Mouse (Mus musculus): ENCODE results near the gene Gm38394. TPM values are rescaled to one million over a fixed set of nuclear protein-coding genes. Genes with fewer than 3 reads are reported as not detected.
A peak's percentile ranks its signal among the peaks of the same experiment; 100 is the strongest.
"Not testable (repeated sequence)": the region's sequence is repeated elsewhere in the genome, so short reads cannot be mapped to it uniquely, and the experiment has no call there.

The Gm38394 gene
- polyA plus RNA-seq, 1 experiment from 2014 or later = 7.2 TPM

DNA sequence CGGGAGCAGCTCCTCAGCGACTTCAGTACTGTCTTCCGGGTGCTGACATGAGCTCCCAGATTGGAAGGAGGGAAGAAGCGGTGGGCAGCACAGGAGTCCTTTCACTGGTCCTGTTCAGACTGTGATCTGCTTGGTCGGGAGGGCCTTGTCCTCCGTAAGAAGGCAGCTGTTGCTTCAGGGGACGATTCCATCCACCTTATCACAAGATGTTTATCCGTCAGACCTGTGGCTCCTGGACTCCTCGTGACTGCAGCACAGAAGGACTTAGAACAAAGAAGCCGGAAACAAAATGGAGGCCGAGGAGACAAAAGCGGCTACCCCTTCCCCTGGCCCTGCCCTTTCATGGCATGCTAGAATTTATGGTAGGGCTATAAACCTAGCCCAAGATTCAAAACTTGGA lies 9.1 kb upstream of the Gm38394 start:
- Histone ChIP-seq H3K36me3 (ENCODE audit: control insufficient read depth, insufficient read depth, low read length) (no peaks in the 10 kb centered on the region), H3K9ac (ENCODE audit: low read length) (no peak overlapping the region), H3K27me3 (ENCODE audit: control insufficient read depth, insufficient read depth, low read length) (no peaks in the 10 kb centered on the region), H3K4me2 (ENCODE audit: low read depth, low read length, severe bottlenecking) (no peak overlapping the region), H3K4me1 (replicated peaks; ENCODE audit: control insufficient read depth, insufficient read depth, low read length) (no peaks in the 10 kb centered on the region), H3K27ac (ENCODE audit: low read depth, low read length) (no peak overlapping the region), H3K9me3 (ENCODE audit: control insufficient read depth, low read length) (no peaks in the 10 kb centered on the region), H3K4me3 (ENCODE audit: low read depth, low read length) (no peak overlapping the region)
- WGBS = 87% methylated on average over 12 of the region's 12 CpGs
- no peak for DNase-seq (ENCODE audit: low spot score)
- ATAC-seq (replicated peaks; ENCODE audit: low FRiP score) = no peak

GRCm38 (mm10) chr1:133668618-133669017 lies 7.5 kb upstream of the Gm38394 start:
- Histone ChIP-seq H3K27me3 (ENCODE audit: control insufficient read depth, insufficient read depth, low read length) (no peaks in the 10 kb centered on the region), H3K36me3 (ENCODE audit: control insufficient read depth, insufficient read depth, low read length) (no peaks in the 10 kb centered on the region), H3K4me1 (replicated peaks; ENCODE audit: control insufficient read depth, insufficient read depth, low read length) (no peaks in the 10 kb centered on the region), H3K4me3 (ENCODE audit: low read depth, low read length) (no peak overlapping the region), H3K4me2 (ENCODE audit: low read depth, low read length, severe bottlenecking) (no peak overlapping the region), H3K27ac (ENCODE audit: low read depth, low read length) (no peak overlapping the region), H3K9ac (ENCODE audit: low read length) (no peak overlapping the region), H3K9me3 (ENCODE audit: control insufficient read depth, low read length) (no peaks in the 10 kb centered on the region)
- DNase-seq (ENCODE audit: low spot score) = no peak
- WGBS = 90% methylated on average over 3 of the region's 3 CpGs
- no peak for ATAC-seq (replicated peaks; ENCODE audit: low FRiP score)

DNA sequence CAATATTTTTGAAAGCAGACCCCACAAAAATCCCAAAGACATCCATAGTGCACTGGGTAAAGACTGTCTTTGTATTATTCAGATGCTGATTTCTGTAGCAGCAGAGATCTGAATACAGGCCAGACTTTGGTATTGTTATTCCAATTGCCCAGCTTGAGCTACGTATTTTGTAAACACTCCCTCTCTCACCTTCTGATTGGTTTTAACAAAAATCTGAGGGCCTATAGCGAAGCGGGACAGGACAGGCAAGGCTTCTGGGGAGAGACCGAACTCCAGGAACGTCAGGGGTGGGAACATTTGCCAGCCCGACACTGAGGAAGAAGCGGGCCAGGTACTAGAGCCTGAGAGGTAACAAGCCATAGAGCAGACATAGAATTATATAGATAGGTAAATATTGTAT lies 6.6 kb upstream of the Gm38394 start:
- no peak overlapping the region for H3K4me2 ChIP-seq (ENCODE audit: low read depth, low read length, severe bottlenecking)
- no peaks in the 10 kb centered on the region for H3K27me3 ChIP-seq (ENCODE audit: control insufficient read depth, insufficient read depth, low read length)
- H3K36me3 ChIP-seq (ENCODE audit: control insufficient read depth, insufficient read depth, low read length) = no peaks in the 10 kb centered on the region
- no peak overlapping the region for H3K27ac ChIP-seq (ENCODE audit: low read depth, low read length)
- no peaks in the 10 kb centered on the region for H3K9me3 ChIP-seq (ENCODE audit: control insufficient read depth, low read length)
- no peak overlapping the region for H3K4me3 ChIP-seq (ENCODE audit: low read depth, low read length)
- no peak overlapping the region for H3K9ac ChIP-seq (ENCODE audit: low read length)
- DNase-seq (ENCODE audit: low spot score) = no peak
- ATAC-seq (replicated peaks; ENCODE audit: low FRiP score) = no peak
- H3K4me1 ChIP-seq (replicated peaks; ENCODE audit: control insufficient read depth, insufficient read depth, low read length) = no peaks in the 10 kb centered on the region
- WGBS = 25% methylated on average over 7 of the region's 7 CpGs

DNA sequence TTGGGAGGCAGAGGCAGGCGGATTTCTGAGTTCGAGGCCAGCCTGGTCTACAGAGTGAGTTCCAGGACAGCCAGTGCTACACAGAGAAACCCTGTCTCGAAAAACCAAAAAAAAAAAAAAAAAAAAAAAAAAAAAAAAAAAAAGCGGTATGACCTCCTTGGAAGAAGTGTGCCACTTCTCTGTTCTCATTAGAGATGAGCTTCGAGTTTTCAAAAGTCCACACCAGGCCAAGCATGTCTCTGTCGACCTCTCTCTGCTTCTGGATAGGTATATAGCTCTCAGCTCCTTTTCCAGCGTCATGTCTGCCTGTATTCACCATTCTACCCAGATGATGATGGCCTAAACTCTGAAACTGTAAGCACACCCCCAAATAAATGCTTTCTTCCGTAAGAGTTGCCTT lies 4.6 kb upstream of the Gm38394 start:
- not testable (repeated sequence) for H3K27ac ChIP-seq (ENCODE audit: low read depth, low read length); H3K9ac ChIP-seq (ENCODE audit: low read length); H3K4me2 ChIP-seq (ENCODE audit: low read depth, low read length, severe bottlenecking); H3K36me3 ChIP-seq (ENCODE audit: control insufficient read depth, insufficient read depth, low read length); H3K9me3 ChIP-seq (ENCODE audit: control insufficient read depth, low read length); H3K4me3 ChIP-seq (ENCODE audit: low read depth, low read length); H3K27me3 ChIP-seq (ENCODE audit: control insufficient read depth, insufficient read depth, low read length); ATAC-seq (replicated peaks; ENCODE audit: low FRiP score); DNase-seq (ENCODE audit: low spot score); H3K4me1 ChIP-seq (replicated peaks; ENCODE audit: control insufficient read depth, insufficient read depth, low read length)
- WGBS = 91% methylated on average over 7 of the region's 8 CpGs

GRCm38 (mm10) chr1:133664203-133664970 lies 3.3 kb upstream of the Gm38394 start:
- Histone ChIP-seq H3K27me3 (ENCODE audit: control insufficient read depth, insufficient read depth, low read length) (no peaks in the 10 kb centered on the region), H3K4me2 (ENCODE audit: low read depth, low read length, severe bottlenecking) (no peak overlapping the region), H3K9ac (ENCODE audit: low read length) (no peak overlapping the region), H3K36me3 (ENCODE audit: control insufficient read depth, insufficient read depth, low read length) (no peaks in the 10 kb centered on the region), H3K9me3 (ENCODE audit: control insufficient read depth, low read length) (no peaks in the 10 kb centered on the region), H3K4me3 (ENCODE audit: low read depth, low read length) (no peak overlapping the region), H3K4me1 (replicated peaks; ENCODE audit: control insufficient read depth, insufficient read depth, low read length) (peaks cover 2% of the 10 kb centered on the region; the same call in 1 of the 2 replicates), H3K27ac (ENCODE audit: low read depth, low read length) (no peak overlapping the region)
- DNase-seq (ENCODE audit: low spot score) (no peak), ATAC-seq (replicated peaks; ENCODE audit: low FRiP score) (no peak)
- WGBS = 58% methylated on average over 11 of the region's 11 CpGs

- ATAC-seq (replicated peaks; ENCODE audit: low FRiP score) (no peak), DNase-seq (ENCODE audit: low spot score) (no peak)
- no peak overlapping the region for H3K4me3 ChIP-seq (ENCODE audit: low read depth, low read length)
- WGBS = 82% methylated on average over 4 of the region's 4 CpGs
- no peak overlapping the region for H3K9ac ChIP-seq (ENCODE audit: low read length)
- no peaks in the 10 kb centered on the region for H3K36me3 ChIP-seq (ENCODE audit: control insufficient read depth, insufficient read depth, low read length)
- no peak overlapping the region for H3K27ac ChIP-seq (ENCODE audit: low read depth, low read length)
- no peaks in the 10 kb centered on the region for H3K9me3 ChIP-seq (ENCODE audit: control insufficient read depth, low read length)
- no peak overlapping the region for H3K4me2 ChIP-seq (ENCODE audit: low read depth, low read length, severe bottlenecking)
- no peaks in the 10 kb centered on the region for H3K27me3 ChIP-seq (ENCODE audit: control insufficient read depth, insufficient read depth, low read length)
- H3K4me1 ChIP-seq (replicated peaks; ENCODE audit: control insufficient read depth, insufficient read depth, low read length) = peaks cover 2% of the 10 kb centered on the region; the same call in 1 of the 2 replicates
Measured at GRCm38 (mm10) chr1:133663427-133663826, 2.3 kb upstream of the Gm38394 start.

DNA sequence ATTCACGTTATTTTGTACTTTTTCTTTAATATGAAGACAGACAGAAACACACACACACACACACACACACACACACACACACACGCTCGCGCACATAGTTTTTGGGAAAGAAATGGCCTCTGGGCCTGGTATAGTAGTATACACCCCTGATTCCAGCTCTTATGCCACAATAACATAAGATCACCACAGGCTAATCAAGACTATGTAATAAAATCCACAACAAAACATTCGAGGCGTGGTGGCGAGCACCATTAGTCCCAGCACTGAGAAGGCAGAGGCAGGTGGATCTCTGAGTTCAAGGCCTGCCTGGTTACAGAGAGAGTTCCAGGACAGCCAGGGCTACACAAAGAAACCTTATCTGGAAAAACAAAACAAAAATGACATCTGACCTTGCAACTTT lies 1.8 kb upstream of the Gm38394 start:
- H3K27ac ChIP-seq (ENCODE audit: low read depth, low read length) = no peak overlapping the region
- H3K4me2 ChIP-seq (ENCODE audit: low read depth, low read length, severe bottlenecking) = no peak overlapping the region
- no peak overlapping the region for H3K4me3 ChIP-seq (ENCODE audit: low read depth, low read length)
- no peaks in the 10 kb centered on the region for H3K27me3 ChIP-seq (ENCODE audit: control insufficient read depth, insufficient read depth, low read length)
- no peaks in the 10 kb centered on the region for H3K36me3 ChIP-seq (ENCODE audit: control insufficient read depth, insufficient read depth, low read length)
- H3K4me1 ChIP-seq (replicated peaks; ENCODE audit: control insufficient read depth, insufficient read depth, low read length) = peaks cover 2% of the 10 kb centered on the region; the same call in 1 of the 2 replicates
- ATAC-seq (replicated peaks; ENCODE audit: low FRiP score) (no peak), DNase-seq (ENCODE audit: low spot score) (no peak)
- no peaks in the 10 kb centered on the region for H3K9me3 ChIP-seq (ENCODE audit: control insufficient read depth, low read length)
- no peak overlapping the region for H3K9ac ChIP-seq (ENCODE audit: low read length)
- WGBS = 95% methylated on average over 7 of the region's 7 CpGs

DNA sequence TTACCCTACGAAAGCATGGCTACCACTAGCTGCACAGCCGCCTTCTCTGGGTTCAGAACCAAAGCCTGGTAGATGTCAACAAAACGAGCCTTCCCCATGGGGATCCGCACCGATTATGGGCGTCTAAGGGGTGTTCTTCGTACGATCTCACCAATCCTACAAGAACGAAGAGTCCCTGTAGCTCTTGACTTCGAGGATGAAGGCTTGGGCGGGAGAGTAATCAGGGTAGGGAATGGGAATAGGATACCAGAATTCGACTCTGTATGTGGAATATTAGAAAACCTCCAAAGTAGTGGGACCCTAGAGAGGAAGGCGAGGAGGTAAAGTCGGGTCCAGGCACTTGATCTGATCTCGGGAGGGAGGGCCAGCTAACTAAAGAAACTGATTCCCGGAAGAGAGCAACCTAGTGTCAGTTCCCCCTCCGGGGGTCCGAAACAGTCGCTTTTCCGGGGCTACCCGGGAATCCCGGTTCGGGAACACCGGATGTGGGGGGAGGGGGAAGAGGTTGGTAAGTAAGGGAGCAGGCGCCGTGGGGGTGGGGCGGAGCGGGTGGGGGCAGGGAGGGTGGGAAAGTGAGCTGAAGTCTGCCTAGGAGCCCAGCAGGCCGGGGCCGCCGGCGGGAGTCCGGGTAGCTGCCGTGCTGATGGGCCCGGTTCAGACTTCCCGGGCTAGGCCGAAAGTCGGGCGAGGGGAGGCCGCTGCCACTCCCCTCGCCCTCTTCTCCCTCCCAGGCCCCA lies 484 bp downstream of the Gm38394 start, which contains the start of gene Zbed6:
Gene Zbed6, minus strand, starts transcription at position 420 of the 737 bp plus-strand sequence.
- Histone ChIP-seq H3K36me3 (ENCODE audit: control insufficient read depth, insufficient read depth, low read length) (peaks cover 3% of the 10 kb centered on the region; the same call in 1 of the 2 replicates), H3K4me2 (ENCODE audit: low read depth, low read length, severe bottlenecking) (peak within 1 kb of the TSS; percentile 74), H3K4me3 (ENCODE audit: low read depth, low read length) (peak within 1 kb of the TSS; percentile 88), H3K9ac (ENCODE audit: low read length) (peak within 1 kb of the TSS; percentile 89), H3K27ac (ENCODE audit: low read depth, low read length) (peak within 1 kb of the TSS; percentile 77), H3K9me3 (ENCODE audit: control insufficient read depth, low read length) (no peaks in the 10 kb centered on the region), H3K27me3 (ENCODE audit: control insufficient read depth, insufficient read depth, low read length) (no peaks in the 10 kb centered on the region), H3K4me1 (replicated peaks; ENCODE audit: control insufficient read depth, insufficient read depth, low read length) (peaks cover 5% of the 10 kb centered on the region; the same call in 1 of the 2 replicates)
- ATAC-seq (replicated peaks; ENCODE audit: low FRiP score) (peak; percentile 81), DNase-seq (ENCODE audit: low spot score) (peak; percentile 86)
- WGBS = 2% methylated on average over 41 of the region's 41 CpGs

Data from forebrain, embryonic 11.5 days (tissue).